In genomic region chr13:103430589-103430988, GRCm38 (mm10) we compare ENCODE assay signal across 14 mouse cellular contexts.
DNase-seq lines count a peak whose midpoint lies in the region; ATAC-seq and TF ChIP-seq lines count a peak whose summit lies in the region.
"Had no signal": no experiment of that assay in that cellular context is flagged by ENCODE, and none has a peak within 500 bp of the region (broad histone marks: within the 10 kb centered on the region; RNA-seq: fewer than 3 reads in every experiment).

No protein-coding gene starts in this region.

- no peak overlapping the region for H3K27ac ChIP-seq in kidney, adult 2 months (ENCODE audit: insufficient read depth, low read depth, low read length)
- H3K27ac ChIP-seq: kidney, embryonic 15.5 days; limb, embryonic 13.5 days had no signal

- H3K27me3 ChIP-seq in kidney, adult 2 months (replicated peaks; ENCODE audit: control insufficient read depth, insufficient read depth, low read length), result no peaks in the 10 kb centered on the region
- H3K27me3 ChIP-seq: kidney, embryonic 15.5 days; limb, embryonic 13.5 days; megakaryocyte, embryonic 14.5 days had no signal

- TF ChIP-seq POLR2A in kidney, adult 2 months (IDR thresholded peaks at IDR 0.05; ENCODE audit: low read depth, low read length), result no peak

- no peaks in the 10 kb centered on the region for H3K36me3 ChIP-seq in kidney, adult 2 months (ENCODE audit: control insufficient read depth, insufficient read depth, low read length)
- H3K36me3 ChIP-seq: kidney, embryonic 15.5 days; limb, embryonic 13.5 days had no signal

- ATAC-seq in cerebellum, adult (ENCODE audit: insufficient number of reproducible peaks, low FRiP score, low TSS enrichment), result peak; percentile 47; the same call in 1 of the 2 replicates

- no peaks in the 10 kb centered on the region for H3K4me1 ChIP-seq in kidney, adult 2 months (ENCODE audit: control insufficient read depth, insufficient read depth, low read length)
- H3K4me1 ChIP-seq: kidney, embryonic 15.5 days; limb, embryonic 13.5 days; megakaryocyte, embryonic 14.5 days had no signal

- WGBS in kidney, adult 2 months, result 57% methylated on average over 3 of the region's 3 CpGs

- H3K4me3 ChIP-seq in kidney, adult 2 months (ENCODE audit: insufficient read depth, low read depth, low read length), result no peak overlapping the region
- H3K4me3 ChIP-seq: kidney, embryonic 15.5 days; limb, embryonic 13.5 days; megakaryocyte, embryonic 14.5 days; myocyte had no signal

- no peak for DNase-seq in cerebellum, postnatal 4 days (ENCODE audit: low spot score in 2 of 2)
- DNase-seq in kidney, adult 2 months, result peak; percentile 15
- no peak for DNase-seq in kidney, adult 18-20 months
- peak; percentile 47 for DNase-seq in cerebellum, adult 9-11 months
- DNase-seq in left cerebral cortex, adult 18-20 months (ENCODE audit: low spot score in 2 of 2), result peak; percentile 7 to 19
- no peak for DNase-seq in gastrocnemius, adult 8-10 months (ENCODE audit: low spot score in 2 of 2)
- DNase-seq in Muller cell, postnatal 12 days (ENCODE audit: inconsistent ontology term), result no peak
- DNase-seq: heart, postnatal 4 days; lung, embryonic 14.5 days had no signal

- TF ChIP-seq CTCF in kidney, adult 2 months (conservative IDR thresholded peaks at IDR 0.05; ENCODE audit: insufficient read depth, insufficient read length, low read depth, low read length), result no peak

Comparison
In these comparisons a context has a peak if more than half of its experiments do, and no peak if none do; other contexts are left out.
1. DNase-seq: peak in kidney, adult 2 months (single experiment), cerebellum, adult 9-11 months (single experiment) and left cerebral cortex, adult 18-20 months (2 of 2); none in cerebellum, postnatal 4 days (0 of 2), kidney, adult 18-20 months (single experiment), gastrocnemius, adult 8-10 months (0 of 2) and Muller cell, postnatal 12 days (single experiment).